Mouse (Mus musculus): ENCODE measurements around the gene Plxnb2.
A peak's percentile ranks its signal among the peaks of the same experiment; 100 is the strongest.

The Plxnb2 gene

GRCm38 (mm10) chr15:89126622-89127021 is 54.0 kb downstream of the Plxnb2 start:
- no peak for DNase-seq (ENCODE audit: low spot score)

GRCm38 (mm10) chr15:89125351-89125750 is 55.2 kb downstream of the Plxnb2 start:
- DNase-seq (ENCODE audit: low spot score) = no peak

- no peak for DNase-seq (ENCODE audit: low spot score)
Measured at GRCm38 (mm10) chr15:89124312-89124711, 56.3 kb downstream of the Plxnb2 start.

GRCm38 (mm10) chr15:89123595-89123994 is 57.0 kb downstream of the Plxnb2 start:
- DNase-seq (ENCODE audit: low spot score) = no peak

- peak; percentile 95 for DNase-seq (ENCODE audit: low spot score)
Measured at GRCm38 (mm10) chr15:89122649-89123366, 57.8 kb downstream of the Plxnb2 start, which contains the start of gene Tubgcp6. Gene Tubgcp6, minus strand, starts transcription at chr15:89123112.

- DNase-seq (ENCODE audit: low spot score) = no peak
Measured at GRCm38 (mm10) chr15:89118007-89118406, 62.6 kb downstream of the Plxnb2 start.

GRCm38 (mm10) chr15:89110147-89110546 is 70.4 kb downstream of the Plxnb2 start:
- no peak for DNase-seq (ENCODE audit: low spot score)

DNA sequence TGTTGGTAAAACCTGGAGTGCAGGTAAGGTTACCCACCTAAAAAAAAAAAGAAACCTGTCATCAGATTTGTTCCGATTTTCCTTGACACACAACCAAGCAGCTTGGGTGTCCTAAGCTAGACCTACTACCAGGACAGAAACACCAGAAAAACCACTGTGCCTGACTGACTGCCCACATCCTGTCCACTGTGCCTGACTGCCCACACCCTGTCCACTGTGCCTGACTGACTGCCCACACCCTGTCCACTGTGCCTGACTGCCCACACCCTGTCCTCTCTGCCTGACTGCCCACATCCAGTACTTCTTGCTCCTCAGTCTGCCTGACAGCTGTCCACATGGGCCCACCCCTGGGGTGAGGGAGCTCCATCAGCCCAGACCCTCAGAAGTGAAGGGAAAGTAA is 73.6 kb downstream of the Plxnb2 start:
- no peak for DNase-seq (ENCODE audit: low spot score)

DNA sequence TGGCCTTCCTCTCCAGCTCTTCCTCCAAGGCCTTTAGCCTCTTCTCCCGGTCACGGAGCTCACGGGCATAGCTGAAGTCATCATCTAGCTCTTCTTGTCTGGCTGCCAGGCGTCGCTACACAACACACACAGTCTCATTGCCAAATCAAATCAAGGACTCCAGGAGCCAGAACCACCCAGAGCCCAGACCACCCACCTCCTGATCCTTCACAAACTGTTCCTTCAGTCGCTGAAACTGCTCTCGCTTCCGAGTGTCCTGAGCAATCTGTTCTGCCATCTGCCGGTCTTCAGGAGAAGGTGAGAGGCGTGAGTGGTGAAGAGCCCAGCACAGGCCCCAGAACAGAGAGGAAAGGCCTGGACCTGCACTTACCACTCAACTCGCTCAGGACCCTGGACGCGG is 74.5 kb downstream of the Plxnb2 start:
- DNase-seq (ENCODE audit: low spot score) = no peak

Measured in ovary, postnatal 14 days (tissue).